ENCODE assay signal across 21 mouse cellular contexts in the genomic region with DNA sequence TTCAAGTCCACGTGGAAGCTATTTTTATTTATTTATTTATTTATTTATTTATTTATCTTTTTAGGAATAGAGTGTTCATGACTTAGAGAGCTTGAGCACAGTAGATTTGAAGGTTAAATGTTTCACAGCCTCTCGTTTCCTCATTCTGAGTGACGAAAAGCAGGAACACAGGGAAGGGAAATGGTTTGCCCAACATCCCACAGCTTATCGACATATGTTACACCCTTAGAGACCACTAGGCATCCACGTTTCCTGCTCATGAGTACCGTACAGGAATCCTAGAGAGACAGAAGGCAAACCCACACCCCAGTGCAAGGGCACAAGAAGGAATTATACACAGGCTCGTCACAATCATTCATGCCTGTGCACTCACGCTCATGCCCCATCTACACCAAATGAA.
DNase-seq lines count a peak whose midpoint lies in the region; ATAC-seq and TF ChIP-seq lines count a peak whose summit lies in the region.
"Had no signal": no experiment of that assay in that cellular context is flagged by ENCODE, and none has a peak within 500 bp of the region (broad histone marks: within the 10 kb centered on the region; RNA-seq: fewer than 3 reads in every experiment).

No protein-coding gene starts in this region.

- H3K4me1 ChIP-seq in liver, postnatal 0 days (ENCODE audit: insufficient read depth): no peaks in the 10 kb centered on the region
- H3K4me1 ChIP-seq: intestine, embryonic 15.5 days; kidney, embryonic 15.5 days had no signal

- H3K27ac ChIP-seq in liver, postnatal 0 days (ENCODE audit: low read depth): no peak overlapping the region
- H3K27ac ChIP-seq: forebrain, embryonic 12.5 days; hindbrain, embryonic 10.5 days; intestine, embryonic 15.5 days; kidney, embryonic 15.5 days; limb, embryonic 13.5 days; liver, embryonic 13.5 days had no signal

- WGBS in liver, postnatal 0 days (ENCODE audit: insufficient replicate concordance): 38% methylated on average over 8 of the region's 8 CpGs

- H3K4me3 ChIP-seq in liver, postnatal 0 days (ENCODE audit: low read depth, low read length): no peak overlapping the region
- H3K4me3 ChIP-seq: forebrain, embryonic 12.5 days; hindbrain, embryonic 10.5 days; intestine, embryonic 15.5 days; kidney, embryonic 15.5 days; limb, embryonic 13.5 days; liver, embryonic 13.5 days had no signal

- TF ChIP-seq CTCF in liver, postnatal 0 days (IDR thresholded peaks at IDR 0.05; ENCODE audit: low read depth): 0 out of 2 replicates have a peak, but pooled peaks have one; percentile 5

- peak; percentile 33; the same call in 1 of the 2 replicates for ATAC-seq in liver, postnatal 0 days
- peak; percentile 82 for ATAC-seq in common myeloid progenitor, adult 5-6 weeks (replicated peaks; ENCODE audit: low read depth, poor library complexity, severe bottlenecking)
- ATAC-seq in megakaryocyte progenitor cell, adult 5-6 weeks (replicated peaks; ENCODE audit: poor library complexity): peak; percentile 92
- ATAC-seq: hindbrain, embryonic 16.5 days; intestine, embryonic 15.5 days had no signal

- H3K9ac ChIP-seq in liver, postnatal 0 days (replicated peaks): no peak overlapping the region
- H3K9ac ChIP-seq: forebrain, embryonic 12.5 days; intestine, embryonic 15.5 days; kidney, embryonic 15.5 days; limb, embryonic 13.5 days; liver, embryonic 13.5 days had no signal

- H3K4me2 ChIP-seq in liver, postnatal 0 days (ENCODE audit: low read depth, low read length): no peak overlapping the region
- H3K4me2 ChIP-seq: forebrain, embryonic 12.5 days; intestine, embryonic 15.5 days; kidney, embryonic 15.5 days; limb, embryonic 13.5 days; liver, embryonic 13.5 days had no signal

- H3K36me3 ChIP-seq in liver, postnatal 0 days (replicated peaks; ENCODE audit: insufficient read depth, low read length): no peaks in the 10 kb centered on the region
- H3K36me3 ChIP-seq: forebrain, embryonic 12.5 days; hindbrain, embryonic 10.5 days; intestine, embryonic 15.5 days; kidney, embryonic 15.5 days; limb, embryonic 13.5 days; liver, embryonic 13.5 days had no signal

- H3K9me3 ChIP-seq in liver, postnatal 0 days (ENCODE audit: low read length): no peaks in the 10 kb centered on the region
- H3K9me3 ChIP-seq: forebrain, embryonic 12.5 days; hindbrain, embryonic 10.5 days; intestine, embryonic 15.5 days; kidney, embryonic 15.5 days; limb, embryonic 13.5 days; liver, embryonic 13.5 days had no signal

- H3K27me3 ChIP-seq in liver, postnatal 0 days (ENCODE audit: insufficient read depth, low read length): no peaks in the 10 kb centered on the region
- H3K27me3 ChIP-seq: forebrain, embryonic 12.5 days; intestine, embryonic 15.5 days; kidney, embryonic 15.5 days; limb, embryonic 13.5 days; liver, embryonic 13.5 days had no signal

- TF ChIP-seq EP300 in liver, postnatal 0 days (IDR thresholded peaks at IDR 0.05; ENCODE audit: low read depth): no peak

- DNase-seq in liver, postnatal 0 days: no peak
- DNase-seq in liver: no peak
- peak; percentile 24 for DNase-seq in 416B (ENCODE audit: low read depth)
- DNase-seq in adrenal gland, adult (ENCODE audit: inconsistent age in 2 of 2, low spot score in 1 of 2): no peak
- DNase-seq in kidney, adult 11 months: no peak
- DNase-seq: adrenal gland, adult 8-10 months; cerebellum, adult 18-20 months; cerebellum, postnatal 36 days; gastrocnemius, postnatal 25 days; kidney, postnatal 36 days; liver, embryonic 13.5 days; right cerebral cortex, postnatal 14 days; thymus, postnatal 14 days had no signal

Comparison
In these comparisons a context has a peak if more than half of its experiments do, and no peak if none do; other contexts are left out.
1. ATAC-seq: peak in every context shown above with its lines; median percentile 92 in megakaryocyte progenitor cell, adult 5-6 weeks; 82 in common myeloid progenitor, adult 5-6 weeks; 33 in liver, postnatal 0 days.